Mouse (Mus musculus) liver, adult 2 months (tissue): ENCODE data around the gene Mrpl34.

ENCODE experiments used
- CTCF ChIP-seq: fragments of 200-500 bp; IDR thresholded peaks from 2 replicates; pipeline ENCODE4 v1.5.1; 2011; ENCODE audit warnings: low read depth, low read length, control low read depth
- POLR2A ChIP-seq: fragments of 200-500 bp; IDR thresholded peaks from 2 replicates; pipeline ENCODE4 v1.6.1; 2011; ENCODE audit warnings: low read length, control low read depth; ENCODE audit not compliant: insufficient read depth; ENCODE audit errors: extremely low read depth

GRCm38 (mm10) chr8:71509316-71509715, 44.6 kb downstream of the Mrpl34 start:
- no peak for TF ChIP-seq CTCF
- TF ChIP-seq POLR2A = no peak
